Mouse (Mus musculus) spleen, adult 2 months (tissue): Measurements from ENCODE around the gene Runx1.

Experiments used
- CTCF ChIP-seq: fragments of 200-500 bp; IDR thresholded peaks from 2 replicates; pipeline ENCODE4 v1.5.1; 2011; ENCODE audit warnings: mild to moderate bottlenecking, inconsistent platforms; ENCODE audit not compliant: insufficient read depth, insufficient read length, insufficient replicate concordance; ENCODE audit errors: extremely low read depth
- POLR2A ChIP-seq: fragments of 200-500 bp; IDR thresholded peaks from 2 replicates; pipeline ENCODE4 v1.6.1; 2011; ENCODE audit warnings: low read depth, low read length, inconsistent platforms

- TF ChIP-seq CTCF = no peak
- no peak for TF ChIP-seq POLR2A
Observed at GRCm38 (mm10) chr16:92794197-92794596, 31.8 kb downstream of the Runx1 start.
